ENCODE assay signal across 8 mouse cellular contexts in genomic region chr5:136755696-136756095, GRCm38 (mm10).
DNase-seq lines count a peak whose midpoint lies in the region; ATAC-seq and TF ChIP-seq lines count a peak whose summit lies in the region.

No protein-coding gene starts in this region.

- no peak for ATAC-seq in kidney, embryonic 16.5 days (ENCODE audit: low FRiP score, low TSS enrichment)
- no peak for ATAC-seq in Patski

- no peaks in the 10 kb centered on the region for H3K9me3 ChIP-seq in kidney, embryonic 16.5 days (ENCODE audit: low read length)

- WGBS in kidney, embryonic 16.5 days = 4% methylated on average over 3 of the region's 3 CpGs

- H3K4me2 ChIP-seq in kidney, embryonic 16.5 days (replicated peaks; ENCODE audit: low read depth, low read length) = no peak overlapping the region

- no peaks in the 10 kb centered on the region for H3K27me3 ChIP-seq in kidney, embryonic 16.5 days (ENCODE audit: insufficient read depth, low read length)
- H3K27me3 ChIP-seq in Patski = no peaks in the 10 kb centered on the region

- no peaks in the 10 kb centered on the region for H3K4me1 ChIP-seq in kidney, embryonic 16.5 days (ENCODE audit: insufficient read depth, low read length)

- H3K36me3 ChIP-seq in kidney, embryonic 16.5 days (ENCODE audit: insufficient read depth, low read length) = peaks cover 6% of the 10 kb centered on the region

- DNase-seq in kidney, adult 18-20 months = peak; percentile 72
- no peak for DNase-seq in Patski (ENCODE audit: low read depth, low spot score)
- DNase-seq in cerebellum, postnatal 14 days = peak; percentile 80 to 86
- DNase-seq in heart, postnatal 36 days = peak; percentile 52 to 70
- DNase-seq in left cerebral cortex, postnatal 4 days = peak; percentile 66
- peak; percentile 39 for DNase-seq in ovary, postnatal 36 days (ENCODE audit: low spot score)
- DNase-seq in urinary bladder, postnatal 25 days (ENCODE audit: low spot score) = peak; percentile 64

- intact Hi-C loops in heart, postnatal 36 days (cut with DNase I) = loop anchor here (2.0 to 5.0 kb wide), 3 partner anchors 93 to 553 kb away; no protein-coding TSS in a partner anchor
- intact Hi-C loops in left cerebral cortex, postnatal 4 days (cut with DNase I) = loop anchor here (5.0 to 10.0 kb wide), 2 partner anchors 471 to 558 kb away; partner anchors contain the start of gene Prkrip1

- H3K27ac ChIP-seq in kidney, embryonic 16.5 days (ENCODE audit: low read length) = no peak overlapping the region

- POLR2A ChIA-PET in Patski (lab: Charles Lee) = no interaction called here

- no peak overlapping the region for H3K4me3 ChIP-seq in kidney, embryonic 16.5 days (ENCODE audit: low read length)

- H3K9ac ChIP-seq in kidney, embryonic 16.5 days (replicated peaks; ENCODE audit: low read length) = no peak overlapping the region

- in situ Hi-C loops in Patski (cut with MboI; ENCODE audit: low pct_unique_long_range_greater_than_20kb) = loop anchor here (5.0 to 10.0 kb wide), 2 partner anchors 81 to 503 kb away; no protein-coding TSS in a partner anchor

- CTCF ChIA-PET in Patski (lab: Charles Lee) = interaction anchor here (0.8 to 1.3 kb wide), 4 partner anchors 11 to 47 kb away, joined by 3 to 4 read pairs (median 3); no protein-coding TSS in a partner anchor

- peak; percentile 93 for TF ChIP-seq CTCF in Patski (IDR thresholded peaks at IDR 0.05)
